Mouse (Mus musculus) limb, embryonic 10.5 days (tissue): ENCODE measurements at regions not wholly inside any gene's neighbourhood (a gene's known extent, or its start where the extent isn't known, plus 50 kb on each side); places are given as distances from the start of the nearest gene placed in this dataset.

Experiments
- DNase-seq: peaks from one replicate; pipeline ENCODE4 v3.0.0-alpha.2; 2017; ENCODE audit warnings: low spot score
- H3K27ac ChIP-seq: fragments of 300-500 bp; sonication (generic); 2 replicates; pipeline ENCODE4 v1.5.1; 2016; ENCODE audit warnings: mild to moderate bottlenecking
- H3K27me3 ChIP-seq: fragments of 300-500 bp; sonication (generic); 2 replicates; pipeline ENCODE4 v1.6.1; 2016; ENCODE audit warnings: low read depth, mild to moderate bottlenecking; ENCODE audit not compliant: poor library complexity, severe bottlenecking
- H3K36me3 ChIP-seq: fragments of 300-500 bp; sonication (generic); 2 replicates; pipeline ENCODE4 v1.6.1; 2016; ENCODE audit warnings: mild to moderate bottlenecking, moderate library complexity
- H3K4me1 ChIP-seq: fragments of 300-500 bp; sonication (generic); 2 replicates; pipeline ENCODE4 v1.6.1; 2016
- H3K4me3 ChIP-seq: fragments of 300-500 bp; sonication (generic); 2 replicates; pipeline ENCODE4 v1.5.1; 2016; ENCODE audit warnings: mild to moderate bottlenecking, moderate library complexity
- H3K9me3 ChIP-seq: fragments of 300-500 bp; sonication (generic); replicated peaks from 2 replicates; pipeline ENCODE4 v1.6.1; 2016; ENCODE audit warnings: mild to moderate bottlenecking
- WGBS: fragments of 180-500 bp; shearing (Covaris S2); methylation state at CpG from one replicate; pipeline ENCODE4 v1.1.7; 2016; 5-methylcytosine and 5-hydroxymethylcytosine counted together

DNA sequence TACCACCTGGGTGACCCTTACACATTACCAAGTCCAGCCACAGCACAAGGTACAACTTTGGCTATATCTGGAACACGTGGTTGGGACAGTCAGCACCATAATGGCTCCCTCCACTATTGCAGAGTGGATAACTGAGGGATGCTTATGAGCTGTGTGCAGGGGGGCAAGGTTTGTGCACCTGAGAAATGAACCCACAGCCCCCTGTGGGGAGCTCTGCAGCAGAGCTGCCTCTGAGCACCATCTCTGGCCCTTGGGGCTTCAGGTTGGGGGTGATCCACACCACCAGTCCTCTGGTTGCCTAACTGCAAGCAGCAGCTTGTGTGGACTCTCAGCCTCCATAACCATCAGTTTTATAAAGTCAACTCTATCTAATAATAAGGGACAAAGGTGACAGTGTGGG lies 65.3 kb upstream of the Cnih3 start:
- Histone ChIP-seq H3K4me3 (no peak overlapping the region), H3K27ac (no peak overlapping the region), H3K36me3 (no peaks in the 10 kb centered on the region), H3K9me3 (no peaks in the 10 kb centered on the region), H3K27me3 (no peaks in the 10 kb centered on the region), H3K4me1 (peaks cover 13% of the 10 kb centered on the region; the same call in 1 of the 2 replicates)
- WGBS: 71% methylated on average over 1 of the region's 1 CpGs
- DNase-seq: peak; percentile 7

DNA sequence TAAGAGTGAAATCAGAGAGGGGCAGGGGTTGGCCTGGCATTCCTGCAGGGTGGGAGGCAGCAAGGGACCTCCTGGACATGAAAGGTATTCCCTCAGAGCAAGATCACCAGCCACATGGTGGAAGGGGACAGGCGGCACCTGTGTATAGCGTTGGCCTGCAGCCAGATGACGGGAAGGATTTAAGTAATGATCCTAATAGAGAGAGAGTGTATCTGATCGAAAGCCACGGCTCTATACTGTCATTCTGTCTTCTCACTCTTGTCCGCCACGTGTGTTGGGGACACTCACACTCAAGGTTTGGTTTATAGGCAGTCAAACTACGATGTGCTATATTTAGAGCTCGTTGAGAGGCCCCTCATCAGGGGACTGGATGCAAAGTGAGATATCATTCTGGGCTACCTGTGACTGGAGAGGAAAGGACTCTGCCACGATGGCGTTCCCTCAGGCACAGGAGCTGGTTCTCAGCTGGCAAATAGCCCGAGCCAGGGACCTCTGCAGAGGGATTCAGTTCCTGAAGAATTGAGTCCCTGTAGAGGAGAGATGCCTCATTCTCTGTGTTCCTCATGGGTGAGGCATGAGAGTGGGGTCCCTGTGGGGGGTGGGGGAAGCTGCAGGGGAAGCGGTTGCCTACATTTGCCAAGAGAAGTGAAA lies 62.9 kb upstream of the Cnih3 start:
- peak; percentile 26 for DNase-seq
- no peaks in the 10 kb centered on the region for H3K36me3 ChIP-seq

DNA sequence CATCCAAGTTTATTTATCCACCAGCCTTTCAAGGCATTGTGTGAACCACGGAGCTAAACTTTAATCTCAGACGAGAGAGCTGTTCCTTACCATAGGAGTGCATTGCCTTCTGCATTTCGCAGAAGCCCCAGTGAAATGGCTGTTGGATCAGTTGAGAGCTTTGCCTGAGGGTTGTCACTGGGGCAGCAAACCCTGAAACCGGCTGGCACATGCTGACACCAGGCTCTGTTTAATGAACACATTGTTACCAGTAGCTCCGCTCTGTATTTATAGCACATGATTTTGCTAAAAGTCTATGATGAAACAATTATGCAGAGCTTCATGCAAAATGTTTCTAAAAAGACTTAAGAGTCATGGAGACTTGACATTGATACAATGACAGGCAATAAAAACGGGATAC lies 61.2 kb upstream of the Cnih3 start:
- Histone ChIP-seq H3K27ac (no peak overlapping the region), H3K27me3 (no peaks in the 10 kb centered on the region), H3K4me1 (peaks cover 8% of the 10 kb centered on the region; the same call in 1 of the 2 replicates), H3K9me3 (no peaks in the 10 kb centered on the region), H3K4me3 (no peak overlapping the region), H3K36me3 (no peaks in the 10 kb centered on the region)
- no peak for DNase-seq
- WGBS: 76% methylated on average over 6 of the region's 6 CpGs

More for the DNA sequence above, 62.9 kb upstream of the Cnih3 start:
- peak overlapping the region; percentile 66; the same call in 1 of the 2 replicates for H3K27ac ChIP-seq
- H3K4me1 ChIP-seq: peaks cover 13% of the 10 kb centered on the region; the same call in 1 of the 2 replicates
- H3K4me3 ChIP-seq: no peak overlapping the region
- H3K9me3 ChIP-seq: no peaks in the 10 kb centered on the region
- 88% methylated on average over 13 of the region's 13 CpGs for WGBS
- no peaks in the 10 kb centered on the region for H3K27me3 ChIP-seq

DNA sequence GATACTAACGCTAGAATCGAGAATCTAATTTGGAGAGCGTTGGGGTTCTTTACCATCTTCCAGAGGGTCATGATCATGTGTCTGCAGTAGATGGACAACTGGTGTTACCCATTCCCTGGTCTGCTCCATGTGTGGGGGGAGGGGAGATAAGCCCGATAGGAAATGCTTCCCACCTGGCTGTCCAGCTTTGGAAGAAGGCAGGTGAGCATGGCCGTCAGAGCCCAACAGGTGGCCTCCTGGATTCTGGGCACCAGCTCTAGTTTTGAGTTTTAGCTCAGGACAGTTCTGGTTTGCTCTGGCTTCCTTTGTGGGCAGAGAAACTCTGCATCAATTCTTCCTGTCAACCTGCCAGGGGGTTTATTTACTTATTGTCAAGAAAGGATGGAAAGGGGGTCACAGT lies 60.5 kb upstream of the Cnih3 start:
- Histone ChIP-seq H3K9me3 (no peaks in the 10 kb centered on the region), H3K27ac (no peak overlapping the region), H3K36me3 (no peaks in the 10 kb centered on the region), H3K27me3 (no peaks in the 10 kb centered on the region), H3K4me3 (no peak overlapping the region), H3K4me1 (peaks cover 6% of the 10 kb centered on the region; the same call in 1 of the 2 replicates)
- DNase-seq: no peak
- 89% methylated on average over 5 of the region's 5 CpGs for WGBS

DNA sequence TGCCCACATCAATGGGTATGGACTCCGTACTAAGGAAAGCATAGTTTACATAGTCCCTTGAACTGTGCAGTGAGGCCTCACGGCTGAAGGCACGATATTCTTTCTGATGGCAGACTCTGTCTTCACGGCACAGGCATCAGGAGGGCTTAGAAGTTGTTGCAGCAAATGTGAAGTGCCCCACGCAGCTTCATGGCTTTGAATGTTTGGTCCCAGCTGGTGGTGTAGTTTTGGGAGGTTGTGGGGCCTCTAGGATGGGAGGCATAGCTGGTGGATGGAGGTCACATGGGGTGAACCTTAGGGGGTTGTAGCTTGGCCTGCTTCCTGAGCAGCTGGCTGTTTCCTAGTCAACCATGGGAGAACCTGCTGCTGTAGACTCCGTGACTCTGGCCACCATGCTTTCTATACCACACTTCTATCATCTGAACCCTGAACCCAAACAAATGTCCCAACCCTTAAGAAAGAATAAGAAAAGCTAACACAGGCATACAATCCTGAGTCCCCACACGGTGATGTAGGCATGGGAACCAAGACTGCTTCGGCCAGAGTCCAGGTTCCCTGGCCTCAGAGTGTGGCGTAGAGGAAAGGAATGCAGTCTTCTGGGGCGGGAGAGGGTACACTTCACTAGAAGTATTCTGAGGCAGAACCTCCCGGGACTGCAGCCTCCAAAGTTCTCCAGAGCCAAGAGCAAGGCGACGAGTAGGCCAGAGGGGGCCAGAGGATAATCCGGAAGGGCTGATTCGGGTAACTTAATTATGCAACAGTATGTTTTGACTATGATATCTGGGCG lies 59.2 kb upstream of the Cnih3 start:
- H3K4me3 ChIP-seq: no peak overlapping the region
- H3K9me3 ChIP-seq: no peaks in the 10 kb centered on the region
- 90% methylated on average over 16 of the region's 16 CpGs for WGBS
- DNase-seq: no peak
- peaks cover 6% of the 10 kb centered on the region; the same call in 1 of the 2 replicates for H3K4me1 ChIP-seq
- H3K27me3 ChIP-seq: no peaks in the 10 kb centered on the region
- no peaks in the 10 kb centered on the region for H3K36me3 ChIP-seq
- H3K27ac ChIP-seq: no peak overlapping the region

DNA sequence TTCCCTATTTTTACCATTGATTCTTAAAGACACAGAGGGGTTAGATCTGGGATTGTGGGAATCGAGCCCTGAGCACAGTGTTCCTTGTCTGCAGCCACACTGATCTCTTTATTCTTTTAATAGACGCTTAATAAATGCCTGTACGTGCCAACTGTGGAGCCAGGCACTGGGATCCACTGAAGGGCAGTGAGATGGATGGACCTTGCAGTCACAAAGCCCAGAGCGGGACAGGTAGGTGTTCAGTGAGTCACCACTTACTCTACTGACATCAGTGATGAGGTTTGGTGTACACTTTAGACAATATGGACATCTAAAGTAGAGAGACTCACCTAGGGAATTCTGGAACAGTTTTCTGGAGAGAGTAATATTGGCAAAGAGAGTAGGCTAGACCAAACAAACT lies 56.8 kb upstream of the Cnih3 start:
- Histone ChIP-seq H3K9me3 (no peaks in the 10 kb centered on the region), H3K4me1 (0 out of 2 replicates have a peak, but pooled peaks cover 2% of the 10 kb centered on the region), H3K27me3 (no peaks in the 10 kb centered on the region), H3K27ac (no peak overlapping the region), H3K4me3 (no peak overlapping the region), H3K36me3 (no peaks in the 10 kb centered on the region)
- WGBS: 85% methylated on average over 4 of the region's 4 CpGs
- DNase-seq: no peak

DNA sequence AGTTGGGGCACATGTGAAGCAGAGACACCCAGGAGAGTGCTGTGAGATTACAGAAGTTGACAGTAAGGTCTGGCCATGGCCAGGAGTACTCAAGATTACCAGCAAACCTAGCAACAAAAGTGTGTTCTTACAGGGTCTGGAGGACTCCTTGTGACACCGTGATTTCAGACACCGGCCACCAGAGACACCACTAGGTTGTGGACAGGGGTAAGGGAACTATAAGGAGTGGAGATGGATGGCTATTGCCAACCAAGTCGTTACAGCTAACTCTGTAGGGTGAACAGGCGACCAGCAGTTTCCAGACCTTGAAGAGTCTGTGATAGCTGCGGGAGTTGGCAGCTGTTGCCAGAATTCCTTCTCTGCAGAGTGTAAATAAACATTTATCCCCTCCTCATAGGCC lies 54.4 kb upstream of the Cnih3 start:
- H3K4me1 ChIP-seq: no peaks in the 10 kb centered on the region
- no peak for DNase-seq
- no peak overlapping the region for H3K27ac ChIP-seq
- 74% methylated on average over 5 of the region's 5 CpGs for WGBS
- no peaks in the 10 kb centered on the region for H3K9me3 ChIP-seq
- no peaks in the 10 kb centered on the region for H3K36me3 ChIP-seq
- no peak overlapping the region for H3K4me3 ChIP-seq
- H3K27me3 ChIP-seq: no peaks in the 10 kb centered on the region

DNA sequence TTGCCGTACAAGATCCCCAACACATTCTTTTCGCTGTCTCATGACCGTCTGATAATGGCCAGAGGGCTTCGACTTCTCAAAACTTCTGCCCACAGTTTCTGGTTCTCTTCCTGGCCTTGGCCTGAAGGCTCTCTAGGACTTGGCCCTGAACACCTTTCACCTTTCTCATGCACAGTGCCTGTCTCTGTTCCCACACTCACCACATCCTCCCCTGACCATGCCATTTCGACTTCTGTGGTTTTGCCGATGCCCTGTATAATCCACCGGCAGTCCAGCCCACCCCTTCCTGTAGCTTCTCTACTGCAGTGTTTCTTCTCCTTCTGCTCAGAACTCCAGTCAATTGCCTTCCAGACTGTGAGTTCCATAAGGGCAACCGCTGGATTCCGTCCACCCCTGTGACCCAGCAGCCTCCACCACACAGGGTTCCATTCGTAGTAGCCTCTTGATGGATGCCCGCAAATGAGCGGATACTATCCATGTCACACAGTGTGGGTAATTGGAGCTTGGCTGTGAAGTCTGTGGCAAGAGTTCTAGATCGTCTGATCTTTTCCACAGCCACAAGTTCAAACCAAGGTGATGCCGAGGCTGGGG lies 53.3 kb upstream of the Cnih3 start:
- no peak overlapping the region for H3K4me3 ChIP-seq
- H3K27ac ChIP-seq: no peak overlapping the region
- no peaks in the 10 kb centered on the region for H3K4me1 ChIP-seq
- 94% methylated on average over 14 of the region's 14 CpGs for WGBS
- no peaks in the 10 kb centered on the region for H3K27me3 ChIP-seq
- no peaks in the 10 kb centered on the region for H3K9me3 ChIP-seq
- H3K36me3 ChIP-seq: no peaks in the 10 kb centered on the region
- DNase-seq: no peak

DNA sequence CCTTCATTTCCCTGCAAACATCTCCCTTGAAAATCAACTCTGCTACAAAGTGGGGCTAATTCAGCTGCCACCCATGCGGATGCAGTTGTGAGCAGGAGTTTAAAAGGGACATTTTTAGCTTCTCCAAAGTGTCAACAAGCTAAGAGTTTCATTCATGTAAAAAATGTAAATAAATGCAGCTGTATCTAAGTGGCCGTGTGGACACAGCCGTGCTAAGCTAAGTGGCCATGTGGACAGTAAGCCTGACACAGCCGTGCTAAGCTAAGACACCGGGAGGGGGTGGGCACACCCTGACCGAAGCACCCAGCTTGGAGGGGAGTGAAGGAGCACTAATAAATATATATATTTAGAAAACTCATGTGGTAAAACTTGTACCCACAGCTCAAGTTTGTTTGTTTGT lies 52.6 kb upstream of the Cnih3 start:
- no peaks in the 10 kb centered on the region for H3K27me3 ChIP-seq
- no peak for DNase-seq
- no peaks in the 10 kb centered on the region for H3K4me1 ChIP-seq
- H3K4me3 ChIP-seq: no peak overlapping the region
- WGBS: 95% methylated on average over 6 of the region's 6 CpGs
- no peak overlapping the region for H3K27ac ChIP-seq
- no peaks in the 10 kb centered on the region for H3K36me3 ChIP-seq
- H3K9me3 ChIP-seq: no peaks in the 10 kb centered on the region

DNA sequence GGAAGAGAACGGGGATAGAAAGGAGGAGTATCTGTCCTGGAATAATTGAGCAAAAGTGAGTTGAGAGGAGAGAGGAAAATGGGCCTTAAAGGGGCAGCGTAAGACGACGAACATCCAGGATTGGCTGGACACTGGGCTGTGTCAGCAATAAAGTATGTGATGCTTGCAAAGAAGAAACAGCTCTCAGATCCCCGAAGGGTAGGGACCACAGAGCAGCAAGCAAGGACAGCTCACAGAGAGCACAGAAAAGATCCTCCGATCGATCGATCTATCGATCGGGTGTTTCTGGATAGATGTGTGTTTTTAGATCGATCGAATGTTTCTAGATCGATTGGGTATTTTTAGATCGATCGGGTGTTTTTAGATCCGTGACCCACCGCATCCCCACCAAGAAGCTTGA lies 50.3 kb upstream of the Cnih3 start:
- no peak overlapping the region for H3K4me3 ChIP-seq
- H3K27ac ChIP-seq: no peak overlapping the region
- H3K36me3 ChIP-seq: no peaks in the 10 kb centered on the region
- H3K9me3 ChIP-seq: no peaks in the 10 kb centered on the region
- DNase-seq: no peak
- 95% methylated on average over 17 of the region's 17 CpGs for WGBS
- no peaks in the 10 kb centered on the region for H3K4me1 ChIP-seq
- H3K27me3 ChIP-seq: no peaks in the 10 kb centered on the region
